Mouse (Mus musculus) kidney, postnatal 10 days (tissue): ENCODE results near the gene Orc5.
A peak's percentile ranks its signal among the peaks of the same experiment; 100 is the strongest.

ENCODE experiments used
- DNase-seq: peaks from one replicate; pipeline ENCODE4 v3.0.0; 2021; ENCODE audit warnings: mixed read lengths

Orc5 gene

GRCm38 (mm10) chr5:22550033-22550551 is at the start of gene Orc5:
TSS of gene Orc5 (minus strand) at chr5:22550429.
- peak; percentile 97 for DNase-seq

GRCm38 (mm10) chr5:22596981-22597380 is 46.8 kb upstream of the Orc5 start:
- DNase-seq: no peak

GRCm38 (mm10) chr5:22589370-22589966 is 39.2 kb upstream of the Orc5 start:
- no peak for DNase-seq

GRCm38 (mm10) chr5:22587492-22587891 is 37.3 kb upstream of the Orc5 start:
- no peak for DNase-seq

GRCm38 (mm10) chr5:22584556-22584955 is 34.3 kb upstream of the Orc5 start:
- no peak for DNase-seq

- DNase-seq: no peak
These were observed 27.8 kb upstream of the Orc5 start for GRCm38 (mm10) chr5:22578011-22578410.

GRCm38 (mm10) chr5:22574751-22575150 is 24.5 kb upstream of the Orc5 start:
- DNase-seq: no peak

GRCm38 (mm10) chr5:22574161-22574560 is 23.9 kb upstream of the Orc5 start:
- DNase-seq: no peak

- DNase-seq: no peak
These were observed 23.5 kb upstream of the Orc5 start for GRCm38 (mm10) chr5:22573696-22574095.

- no peak for DNase-seq
These were observed 22.7 kb upstream of the Orc5 start for GRCm38 (mm10) chr5:22572881-22573280.

GRCm38 (mm10) chr5:22572456-22572855 is 22.2 kb upstream of the Orc5 start:
- no peak for DNase-seq

GRCm38 (mm10) chr5:22565708-22566107 is 15.5 kb upstream of the Orc5 start:
- DNase-seq: no peak

- DNase-seq: no peak
These were observed 9.6 kb upstream of the Orc5 start for GRCm38 (mm10) chr5:22559801-22560200.

GRCm38 (mm10) chr5:22557491-22558113 is 7.4 kb upstream of the Orc5 start:
- no peak for DNase-seq

- DNase-seq: no peak
These were observed 6.5 kb upstream of the Orc5 start for GRCm38 (mm10) chr5:22556713-22557112.

- DNase-seq: no peak
These were observed 2.1 kb upstream of the Orc5 start for GRCm38 (mm10) chr5:22552233-22552765.

GRCm38 (mm10) chr5:22549366-22550032 is 730 bp downstream of the Orc5 start:
- DNase-seq: no peak

- DNase-seq: peak; percentile 28
These were observed 1.6 kb downstream of the Orc5 start for GRCm38 (mm10) chr5:22548556-22549161.

- DNase-seq: no peak
These were observed 3.7 kb downstream of the Orc5 start for GRCm38 (mm10) chr5:22546536-22546935.

- DNase-seq: no peak
These were observed 4.9 kb downstream of the Orc5 start for GRCm38 (mm10) chr5:22545305-22545704.

GRCm38 (mm10) chr5:22542676-22543075 is 7.6 kb downstream of the Orc5 start:
- DNase-seq: no peak

- DNase-seq: peak; percentile 9
These were observed 11.1 kb downstream of the Orc5 start for GRCm38 (mm10) chr5:22538996-22539600.

GRCm38 (mm10) chr5:22536695-22537094 is 13.5 kb downstream of the Orc5 start:
- no peak for DNase-seq
